Mouse (Mus musculus) left cerebral cortex, postnatal 25 days (tissue): ENCODE results near the gene Crybg2. TPM values are rescaled to one million over a fixed set of nuclear protein-coding genes. Genes with fewer than 3 reads are reported as not detected.

Experiments used
- DNase-seq, 2 experiments: peaks; one replicate each; pipeline ENCODE4 v3.0.0; 2022; ENCODE audit warnings: low spot score in 2 of 2, mixed read lengths in 1 of 2
- intact Hi-C: fragments of 180-260 bp; cut with DNase I; formaldehyde crosslinking; loops from one replicate; pipeline ENCODE4 v1.15.1; 2025
- total RNA-seq, 2 experiments: library from RNA; stranded (reverse); gene quantifications; 2 replicates each; pipeline ENCODE4 v1.2.3; 2021

Gene Crybg2
- total RNA-seq, 2 experiments from 2014 or later, result 1.8 to 2.7 TPM

DNA sequence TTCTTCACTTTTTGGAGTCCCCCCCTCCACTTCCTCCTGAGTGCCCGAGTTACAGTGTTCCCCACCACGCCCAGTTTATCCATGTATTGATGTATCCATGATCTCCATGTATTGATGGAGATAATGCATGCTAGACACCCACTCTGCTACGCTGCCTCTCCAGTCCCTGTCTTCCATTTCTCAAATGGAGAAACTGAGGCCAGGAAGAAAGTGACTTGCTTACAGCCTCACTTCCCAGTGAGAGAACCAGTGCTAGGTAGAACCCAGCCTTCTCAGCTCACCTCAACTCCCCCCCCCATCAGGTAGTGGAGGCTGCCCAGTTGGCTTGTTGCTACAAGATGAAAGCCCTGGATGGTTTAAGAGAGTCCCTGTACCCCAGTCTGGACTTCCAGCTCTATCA, 7.1 kb upstream of the Crybg2 start, which contains the start of gene Zfp683:
Zfp683 (plus strand) TSS at position 301 of the 400 bp plus-strand sequence.
- intact Hi-C loops, result no loop called here
- DNase-seq, result no peak

DNA sequence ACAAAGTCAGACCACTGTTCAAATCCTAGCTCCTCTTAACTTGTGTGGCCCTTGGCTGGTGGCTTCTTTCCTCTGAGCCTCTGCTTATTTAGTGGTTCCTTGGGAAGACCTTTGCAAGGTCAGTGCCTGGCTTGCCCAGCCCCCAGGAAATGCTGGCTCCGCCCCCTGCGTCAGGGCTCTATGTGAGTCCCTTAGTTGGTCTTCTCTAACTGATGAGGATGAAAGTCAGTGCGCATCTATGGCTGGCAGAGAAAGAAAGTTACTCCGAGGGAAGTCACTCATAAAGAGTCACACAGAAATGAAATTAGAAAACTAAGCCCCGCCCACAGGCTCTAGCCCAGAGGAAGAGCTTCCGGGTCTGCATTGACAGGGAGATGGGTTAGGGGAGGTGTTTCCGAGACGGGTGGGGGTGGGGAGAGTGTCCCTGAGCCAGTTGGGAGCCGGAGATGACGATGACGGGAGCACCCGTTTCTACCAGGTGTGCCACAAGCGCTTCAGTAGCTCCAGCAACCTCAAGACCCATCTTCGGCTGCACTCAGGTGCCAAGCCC, 2.4 kb upstream of the Crybg2 start:
- intact Hi-C loops, result no loop called here
- DNase-seq, result no peak

DNA sequence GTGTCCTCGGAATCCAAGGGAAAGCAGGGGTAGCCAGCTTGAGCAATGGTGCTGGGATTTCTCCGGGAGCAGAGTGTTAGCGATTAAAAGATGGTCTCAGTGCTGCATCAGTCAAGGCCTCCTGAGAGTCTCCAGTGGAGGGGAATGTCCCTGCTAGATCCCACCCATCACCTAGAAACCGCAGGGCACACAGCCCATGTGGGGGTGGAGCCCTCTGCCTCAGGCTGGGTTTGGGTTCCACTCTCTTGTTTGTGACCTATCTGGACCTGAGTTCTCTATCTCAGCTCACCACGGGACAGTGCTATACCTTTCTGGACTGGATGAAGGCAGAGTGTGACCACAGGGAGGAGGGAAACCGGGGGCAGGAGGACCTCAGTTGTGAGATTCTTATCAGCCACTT, 1.7 kb upstream of the Crybg2 start:
- DNase-seq, result no peak
- intact Hi-C loops, result no loop called here

DNA sequence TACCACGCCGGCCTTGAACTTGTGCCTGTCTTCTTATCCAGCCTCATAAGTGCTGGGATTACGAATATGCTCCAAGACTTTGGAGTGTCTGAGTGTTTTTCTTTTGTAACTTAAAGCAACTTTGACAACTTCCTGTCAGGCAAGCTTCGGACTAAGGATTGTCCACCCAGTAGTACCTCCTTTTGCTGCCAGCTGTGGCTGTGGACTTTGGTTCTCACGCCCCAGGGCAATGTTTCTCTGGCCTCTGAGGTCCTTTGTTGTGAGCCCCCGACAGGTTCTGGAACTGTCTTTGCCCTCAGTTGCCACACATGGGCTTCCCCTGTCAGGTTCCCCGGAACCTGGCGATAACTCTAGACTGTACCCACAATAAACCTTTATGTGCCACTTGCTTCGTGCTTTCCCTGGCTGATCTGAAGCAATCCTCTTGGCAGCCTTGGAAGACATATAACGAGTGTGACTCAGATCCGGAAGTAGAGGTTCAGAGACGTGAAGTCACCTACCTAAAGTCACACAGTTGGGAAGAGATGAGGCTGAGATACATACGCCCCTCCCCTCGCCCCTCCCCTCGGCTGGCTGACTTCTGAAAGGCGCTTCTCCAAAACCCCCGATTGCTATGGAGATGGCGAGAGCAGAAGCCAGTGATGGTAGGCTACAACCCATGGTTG, 683 bp downstream of the Crybg2 start:
- DNase-seq, result peak in 1 of 2 experiments; percentile 38
- intact Hi-C loops, result no loop called here

DNA sequence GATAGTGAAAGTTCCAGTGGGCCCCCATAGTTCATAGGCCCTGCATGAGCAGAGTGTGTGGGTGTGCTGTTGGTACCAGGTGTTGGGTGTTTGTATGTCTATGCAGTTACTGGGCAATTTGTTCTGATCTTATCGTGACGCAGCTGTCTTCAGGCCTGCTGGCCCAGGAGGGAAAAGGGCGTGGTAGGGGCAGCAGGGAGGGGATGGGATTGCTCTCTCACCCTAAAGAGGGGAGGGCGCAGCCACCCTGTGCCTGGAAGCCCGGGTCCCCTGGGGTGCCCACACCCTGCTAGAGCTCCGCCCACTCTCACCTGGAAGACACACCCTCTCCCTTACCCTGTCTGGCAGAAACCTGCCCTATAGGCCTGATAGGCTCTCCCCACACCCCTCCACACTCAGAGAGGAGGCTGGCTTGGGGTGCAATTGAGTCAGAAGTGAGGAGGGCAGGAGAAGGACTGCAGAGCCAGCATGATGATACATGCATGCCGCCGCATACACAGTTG, 1.4 kb downstream of the Crybg2 start:
- intact Hi-C loops, result no loop called here
- DNase-seq, result no peak

DNA sequence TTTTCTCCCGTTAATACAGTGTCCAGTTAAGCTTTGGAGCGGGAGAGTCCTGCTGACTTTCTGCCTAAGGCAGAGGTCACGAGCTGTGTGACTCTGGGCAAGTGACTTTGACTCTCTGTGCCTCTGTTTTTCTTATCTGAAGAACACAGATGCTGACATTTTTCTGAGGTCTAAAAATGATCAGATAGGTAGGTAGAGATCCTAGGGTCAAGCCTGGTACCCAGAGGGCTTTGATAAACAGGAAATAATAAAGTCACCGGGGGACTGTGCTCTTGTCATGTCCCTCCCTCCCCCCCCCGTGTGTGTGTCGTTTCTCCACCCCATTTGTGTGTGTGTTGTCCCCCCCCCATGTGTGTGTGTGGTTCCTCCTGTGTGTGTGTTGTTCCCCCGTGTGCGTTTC, 1.9 kb downstream of the Crybg2 start:
- no peak for DNase-seq
- intact Hi-C loops, result no loop called here

DNA sequence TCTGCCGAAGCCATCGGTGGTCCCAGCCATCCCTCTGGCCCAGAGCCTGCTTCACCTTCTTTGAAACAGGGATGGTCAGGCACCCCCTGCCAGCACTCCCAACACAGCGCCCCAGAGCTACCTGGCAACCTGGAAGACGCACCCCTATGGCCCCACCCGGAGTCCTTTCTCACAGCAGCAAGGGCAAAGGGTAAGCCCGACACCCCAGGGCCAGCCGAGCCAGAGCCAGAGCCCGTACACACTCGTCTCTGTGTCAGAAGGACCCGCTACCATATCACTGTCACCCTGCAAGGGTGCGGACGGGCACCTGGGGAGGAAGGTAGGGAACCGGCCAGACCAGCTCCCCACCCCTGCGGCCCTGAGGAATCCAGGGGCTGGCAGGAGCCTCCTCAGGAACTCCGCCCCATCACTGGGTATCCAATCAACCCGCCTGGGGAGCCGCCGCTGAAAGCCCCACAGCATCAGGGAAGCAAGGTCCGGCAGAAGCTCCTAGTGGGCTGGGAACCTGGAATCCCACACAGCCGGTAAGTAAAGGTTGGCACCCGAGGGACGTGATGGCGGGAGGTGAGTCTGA, 4.9 kb downstream of the Crybg2 start:
- DNase-seq, result no peak

DNA sequence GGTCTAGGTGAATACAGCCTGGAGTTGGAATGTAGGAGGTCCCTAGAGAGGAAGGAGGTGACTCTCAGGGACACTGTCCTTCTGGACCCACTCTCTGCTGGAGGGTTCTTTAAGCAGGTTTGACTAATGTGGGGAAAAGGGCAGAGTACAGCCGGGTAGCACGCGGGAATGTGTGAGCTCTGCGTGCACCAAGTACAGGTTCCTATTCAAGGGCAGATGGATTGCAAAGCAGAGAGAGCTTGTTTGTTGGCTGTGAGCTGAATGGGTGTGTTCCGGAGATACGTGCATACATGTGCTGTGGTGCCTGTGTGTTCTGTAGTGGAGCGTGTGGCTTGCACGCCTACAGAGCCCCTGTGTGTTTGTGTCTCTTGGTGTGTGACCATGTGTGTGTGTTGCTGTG, 6.8 kb downstream of the Crybg2 start:
- intact Hi-C loops, result no loop called here
- DNase-seq, result no peak

More for the DNA sequence above, 4.9 kb downstream of the Crybg2 start:
- intact Hi-C loops, result no loop called here

DNA sequence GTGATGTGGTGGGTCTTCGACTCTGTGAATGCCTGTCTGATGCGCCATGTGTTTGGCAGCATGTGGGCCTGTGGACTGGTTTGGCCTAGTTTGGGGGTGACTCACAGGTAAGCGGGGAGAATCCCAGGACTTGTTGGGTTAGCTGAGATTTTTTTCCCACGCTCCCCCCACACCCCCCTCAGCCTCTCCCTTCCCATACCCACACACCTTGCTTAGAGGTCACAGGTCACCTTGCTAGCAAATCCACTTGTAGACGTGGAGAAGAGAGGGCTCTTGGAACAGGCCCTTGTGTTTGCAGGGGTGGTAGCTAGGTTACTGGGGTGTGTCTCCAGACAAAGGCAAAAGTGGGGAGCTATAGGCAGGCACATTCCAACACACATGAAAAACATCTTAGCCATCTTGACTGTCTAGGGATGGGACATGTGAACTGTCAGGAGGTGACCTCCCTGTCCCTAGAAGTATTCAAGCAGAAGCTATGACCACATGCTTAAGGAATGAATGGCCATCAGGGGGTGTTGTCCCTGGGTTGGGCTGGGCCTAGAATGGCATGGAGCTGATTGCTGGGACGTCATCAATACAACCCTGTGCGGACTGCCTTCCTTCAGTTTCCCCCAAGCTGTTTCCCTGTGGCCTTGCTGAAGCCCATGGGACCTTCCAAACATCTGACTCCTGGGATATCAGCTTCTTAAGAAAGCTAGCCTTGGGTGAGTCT, 7.4 kb downstream of the Crybg2 start:
- DNase-seq, result peak in 1 of 2 experiments; percentile 15
- intact Hi-C loops, result no loop called here

DNA sequence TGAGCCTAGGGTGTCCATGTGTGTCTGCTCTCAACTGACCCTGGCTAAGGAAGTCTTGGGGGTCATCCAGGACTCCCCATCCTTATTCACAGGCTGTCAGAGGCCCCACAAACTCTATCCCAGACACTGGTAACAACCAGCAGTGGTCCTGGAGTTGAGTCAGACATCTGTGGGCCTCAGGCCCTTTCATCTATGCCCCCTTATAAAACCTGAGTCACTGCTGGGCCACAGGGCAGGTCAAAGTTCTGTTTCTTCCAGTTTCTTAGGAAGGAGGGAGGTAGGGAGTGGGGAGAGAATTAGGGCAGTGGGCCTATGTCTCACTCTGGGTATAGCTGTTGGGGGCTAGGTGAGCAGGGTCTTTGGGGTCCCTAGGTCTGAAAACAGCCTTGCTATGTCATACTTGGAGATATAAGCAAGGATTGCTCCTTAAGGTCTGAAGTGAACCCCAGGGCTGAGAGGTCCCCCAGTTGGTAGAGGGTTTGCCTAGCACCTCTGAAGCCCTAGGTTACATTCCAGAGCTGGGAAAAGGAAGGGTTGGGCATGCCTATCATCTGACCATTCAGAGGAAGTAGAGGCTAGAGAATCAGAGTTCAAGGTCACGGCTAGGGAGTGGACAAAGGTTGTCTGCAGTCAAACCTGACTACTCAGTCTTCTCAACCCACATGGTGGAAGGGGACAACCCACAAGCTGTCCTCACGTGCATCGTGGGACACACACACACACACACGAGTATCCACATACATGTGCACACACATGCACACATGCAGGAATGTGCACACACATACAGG, 8.4 kb downstream of the Crybg2 start:
- intact Hi-C loops, result no loop called here
- no peak for DNase-seq

DNA sequence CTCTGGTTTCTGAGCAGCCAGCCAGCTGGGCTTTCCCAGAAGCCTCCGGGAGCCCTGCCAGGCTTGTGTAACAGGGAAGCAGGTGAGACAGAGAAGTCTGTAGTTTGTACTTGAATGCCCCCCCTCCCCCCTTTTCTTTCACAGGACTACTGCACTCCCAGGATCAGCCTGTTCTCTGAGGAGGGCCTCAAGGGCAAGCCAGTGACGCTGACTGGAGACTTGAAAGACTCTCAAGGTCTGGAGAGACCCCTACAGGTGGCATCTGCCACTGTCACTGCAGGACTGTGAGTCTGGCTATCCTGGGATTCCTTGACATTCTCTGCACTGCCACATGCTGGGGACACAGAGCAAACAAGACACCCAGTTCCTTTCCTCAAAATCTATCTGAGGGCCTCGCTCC, 18.1 kb downstream of the Crybg2 start:
- DNase-seq, result peak; percentile 27 to 45
- intact Hi-C loops, result no loop called here

DNA sequence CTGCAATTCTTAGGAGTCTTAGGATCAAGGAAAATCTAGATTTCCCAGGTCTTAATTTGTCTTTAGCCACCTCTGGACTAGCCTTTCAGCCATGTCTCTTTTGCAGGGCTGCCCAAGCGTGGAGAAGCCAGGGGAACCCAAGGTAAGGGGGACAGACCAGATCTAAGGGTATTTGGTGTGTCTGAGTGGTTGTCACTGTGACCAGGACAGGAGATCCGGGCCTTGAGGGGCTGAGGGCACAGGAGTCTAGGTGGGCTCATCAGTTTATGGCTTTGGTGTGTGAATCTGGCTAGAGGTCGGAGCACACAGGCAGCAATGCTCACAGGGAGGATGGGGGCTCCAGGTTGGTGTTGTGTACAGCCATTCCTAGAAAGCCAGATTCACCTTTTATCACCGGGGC, 20.1 kb downstream of the Crybg2 start:
- DNase-seq, result no peak

DNA sequence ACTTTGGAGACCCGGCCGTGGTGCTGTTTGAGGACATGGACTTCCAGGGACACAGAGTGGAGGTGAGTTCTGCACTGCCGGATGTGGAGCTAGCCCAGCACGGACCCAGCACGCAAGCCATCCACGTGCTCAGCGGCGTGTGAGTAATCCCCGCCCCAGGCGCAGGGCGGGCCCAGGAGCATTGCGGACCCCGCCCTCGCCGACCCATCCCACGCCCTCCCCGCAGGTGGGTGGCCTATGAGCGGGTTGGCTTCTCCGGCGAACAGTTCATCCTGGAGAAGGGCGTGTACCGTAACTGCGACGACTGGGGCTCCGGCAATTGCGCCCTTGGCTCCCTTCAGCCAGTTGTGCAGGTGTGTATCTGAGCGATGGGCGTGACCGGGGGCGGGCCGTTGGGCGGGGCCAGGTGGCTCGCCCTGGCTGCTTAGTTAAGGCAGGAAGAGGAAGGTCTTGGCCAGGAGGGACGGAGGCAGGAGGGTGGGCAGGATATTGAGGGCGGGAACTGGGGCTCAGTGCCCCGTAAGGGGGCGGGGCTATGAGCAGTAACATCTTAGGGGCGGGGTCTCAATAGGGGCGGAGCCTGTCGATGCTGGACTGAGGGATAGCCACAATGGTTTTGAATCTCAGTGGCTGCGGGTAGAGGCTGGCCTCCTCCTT, 21.2 kb downstream of the Crybg2 start:
- DNase-seq, result peak; percentile 73 to 77
- intact Hi-C loops, result loop anchor here (2.0 kb wide), 1 partner anchor 49 kb away; no protein-coding TSS in a partner anchor

More for the DNA sequence above, 20.1 kb downstream of the Crybg2 start:
- intact Hi-C loops, result loop anchor here (2.0 kb wide), 1 partner anchor 48 kb away; no protein-coding TSS in a partner anchor

DNA sequence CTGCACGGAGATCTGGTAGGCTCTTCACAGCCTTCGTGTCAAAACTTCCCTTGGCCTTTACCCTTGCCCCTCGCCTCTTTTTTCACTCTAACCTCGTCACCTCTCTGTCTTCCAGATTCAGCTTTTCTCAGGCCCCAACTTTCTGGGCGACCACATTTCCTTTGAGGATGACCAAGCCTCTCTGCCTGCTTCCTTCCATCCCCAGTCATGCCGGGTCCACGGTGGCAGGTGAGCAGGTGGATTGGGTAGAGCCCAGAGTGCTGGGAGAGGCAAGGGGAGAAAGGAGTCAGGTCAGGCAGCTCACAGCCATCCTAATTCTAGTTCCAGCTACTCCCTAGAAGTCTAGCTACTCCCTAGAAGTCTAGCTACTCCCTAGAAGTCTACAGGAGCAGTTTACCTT, 21.8 kb downstream of the Crybg2 start:
- no peak for DNase-seq
- intact Hi-C loops, result no loop called here

DNA sequence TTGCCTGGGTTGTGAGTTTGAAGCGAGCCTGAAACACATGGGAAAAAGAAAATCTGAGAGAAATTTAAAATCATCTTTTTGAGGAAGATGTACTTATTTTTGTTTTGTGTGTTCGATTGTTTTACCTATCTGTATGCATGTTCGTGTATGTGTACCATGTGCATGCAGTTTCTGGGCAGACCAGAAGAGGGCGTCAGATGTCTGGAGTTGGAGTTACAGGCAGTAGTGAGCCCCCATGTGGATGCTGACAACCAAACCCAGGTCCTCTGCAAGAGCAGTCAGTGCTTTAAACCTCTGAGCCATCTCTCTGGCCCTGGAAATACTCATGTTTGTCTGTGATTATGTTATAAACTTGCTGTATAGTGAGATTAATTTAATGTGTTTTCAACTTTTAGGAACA, 24.4 kb downstream of the Crybg2 start:
- intact Hi-C loops, result no loop called here
- DNase-seq, result no peak

DNA sequence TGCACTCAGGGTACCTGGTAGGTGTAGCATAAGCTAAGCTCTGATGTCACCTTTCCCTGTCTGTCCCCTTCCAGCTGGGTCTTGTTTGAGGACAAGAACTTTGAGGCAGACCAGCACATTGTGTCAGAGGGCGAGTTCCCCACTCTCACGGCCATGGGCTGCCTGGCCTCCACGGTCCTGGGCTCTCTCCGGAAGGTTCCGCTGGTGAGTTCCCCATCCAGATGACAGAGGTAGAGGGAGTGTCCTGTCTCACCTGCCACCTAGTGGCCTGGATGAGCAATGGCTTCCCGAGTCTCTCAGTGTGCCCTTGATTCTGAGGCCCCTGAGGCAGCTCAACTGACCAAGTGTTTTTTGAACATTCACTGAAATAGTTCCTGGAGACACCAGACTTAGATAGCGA, 26.8 kb downstream of the Crybg2 start:
- intact Hi-C loops, result loop anchor here (2.0 kb wide), 1 partner anchor 51 kb away; no protein-coding TSS in a partner anchor
- peak; percentile 17 to 25 for DNase-seq

DNA sequence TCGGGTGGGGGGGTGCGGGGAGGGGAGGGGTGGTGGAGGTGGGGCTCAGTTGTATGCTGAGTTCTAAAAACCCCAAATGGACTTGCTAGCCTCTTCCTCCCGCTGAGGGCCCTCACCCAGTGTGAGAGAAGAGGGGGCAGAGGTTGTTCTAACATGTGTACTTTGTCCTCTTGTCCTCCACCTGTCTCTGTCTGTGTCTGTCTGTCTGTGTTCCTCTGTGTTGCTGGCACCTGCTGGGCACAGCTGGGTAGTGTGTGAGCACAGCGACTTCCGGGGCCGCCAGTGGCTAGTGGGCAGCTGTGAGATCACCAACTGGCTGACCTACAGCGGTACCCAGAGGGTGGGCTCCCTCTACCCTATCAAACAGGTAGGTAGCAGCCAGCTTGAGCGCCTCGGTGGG, 28.4 kb downstream of the Crybg2 start:
- intact Hi-C loops, result no loop called here

DNA sequence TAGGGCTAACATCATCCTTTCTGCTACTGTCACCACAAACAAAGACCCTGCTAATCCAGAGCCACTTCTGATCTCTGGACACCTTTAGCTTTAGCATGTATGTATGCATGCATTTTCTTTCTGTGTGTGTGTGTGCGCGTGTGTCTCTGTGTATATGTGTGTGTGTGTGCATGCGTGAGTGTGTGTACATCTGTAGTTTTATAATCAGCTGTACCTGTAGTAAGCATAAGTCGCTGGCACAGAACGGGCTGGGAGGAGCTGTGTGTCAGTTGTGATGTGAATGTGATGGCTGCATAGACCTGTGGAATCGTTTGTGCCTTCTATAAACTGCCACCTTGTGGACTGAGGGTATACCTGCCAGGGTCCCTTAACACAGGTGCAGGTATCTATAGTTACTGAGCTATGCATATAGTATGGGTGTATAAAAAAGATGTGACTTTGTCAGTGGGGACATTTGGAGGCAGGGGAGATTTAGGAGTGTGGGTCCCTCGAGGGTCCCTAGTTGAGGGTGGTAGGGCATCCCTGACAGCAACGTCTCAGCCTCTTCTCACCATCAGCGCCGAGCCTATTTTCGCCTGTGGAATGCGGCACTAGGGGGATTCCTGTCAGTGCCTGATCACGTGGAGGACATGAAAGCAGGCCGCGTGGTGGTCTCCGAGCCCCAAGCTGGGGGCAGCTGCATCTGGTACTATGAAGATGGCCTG, 30.1 kb downstream of the Crybg2 start:
- intact Hi-C loops, result no loop called here

More for the DNA sequence above, 28.4 kb downstream of the Crybg2 start:
- DNase-seq, result no peak

DNA sequence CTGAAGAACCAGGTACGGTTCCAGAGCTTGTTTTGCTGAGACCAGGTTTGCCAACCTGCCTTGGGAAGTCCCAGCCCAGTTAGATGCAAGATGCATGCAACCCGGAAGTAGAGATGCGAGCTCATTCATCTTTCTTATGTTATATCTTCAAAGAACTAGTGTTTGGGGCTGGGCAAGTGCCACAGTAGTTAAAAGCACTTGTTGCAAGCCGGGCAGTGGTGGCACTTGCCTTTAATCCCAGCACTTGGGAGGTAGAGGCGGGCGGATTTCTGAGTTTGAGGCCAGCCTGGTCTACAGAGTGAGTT, 30.6 kb downstream of the Crybg2 start:
- no peak for DNase-seq
- intact Hi-C loops, result no loop called here

More for the DNA sequence above, 30.1 kb downstream of the Crybg2 start:
- no peak for DNase-seq
